Mouse (Mus musculus): ENCODE results near the gene Vangl1.

Vangl1 gene

DNA sequence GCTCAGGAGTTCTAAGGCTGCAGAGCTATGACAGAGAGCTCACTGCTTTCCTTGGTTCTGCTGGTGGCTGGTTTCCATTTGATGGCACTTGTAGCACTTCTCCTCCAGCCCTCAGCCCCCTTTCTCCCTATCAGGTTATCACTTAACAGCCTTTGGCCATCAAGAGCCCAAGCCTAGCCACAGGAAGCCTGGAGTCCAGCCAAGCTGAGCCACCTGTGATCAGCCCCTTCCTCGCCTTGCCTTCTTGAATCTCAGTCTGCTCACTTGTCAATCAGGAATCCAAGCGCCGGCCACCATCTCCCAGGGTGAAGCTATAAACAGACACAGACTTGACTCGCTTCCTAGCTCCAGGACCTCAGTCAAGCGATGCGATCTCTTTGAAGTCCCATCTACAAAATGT lies 6.0 kb downstream of the Vangl1 start:
- no peak for DNase-seq (ENCODE audit: low spot score in 2 of 2)

- DNase-seq (ENCODE audit: low spot score in 2 of 2) = no peak
Measured at GRCm38 (mm10) chr3:102197746-102198145, 6.7 kb downstream of the Vangl1 start.

GRCm38 (mm10) chr3:102197152-102197551 lies 7.3 kb downstream of the Vangl1 start:
- no peak for DNase-seq (ENCODE audit: low spot score in 2 of 2)

- no peak for DNase-seq (ENCODE audit: low spot score in 2 of 2)
Measured at GRCm38 (mm10) chr3:102196166-102196565, 8.3 kb downstream of the Vangl1 start.

DNA sequence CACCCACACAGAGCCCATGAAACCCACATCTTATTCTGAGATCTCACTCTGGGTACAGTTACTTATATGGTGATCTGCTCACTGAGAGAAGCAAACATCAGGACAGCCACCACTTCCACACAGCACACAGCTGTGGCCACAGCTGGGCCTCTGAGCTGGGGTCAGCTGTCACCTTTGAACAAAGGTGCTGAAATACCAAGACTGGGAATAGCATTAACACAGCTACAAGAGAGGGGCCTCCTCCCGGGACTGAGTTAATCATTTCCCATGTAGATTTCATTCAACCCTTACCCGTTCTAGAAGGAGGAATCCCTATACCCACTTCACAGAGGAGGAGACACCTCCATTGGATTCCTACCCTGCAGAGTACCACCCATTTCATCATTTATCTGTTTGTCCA lies 8.7 kb downstream of the Vangl1 start:
- no peak for DNase-seq (ENCODE audit: low spot score in 2 of 2)

- no peak for DNase-seq (ENCODE audit: low spot score in 2 of 2)
Measured at GRCm38 (mm10) chr3:102194291-102195051, 10.0 kb downstream of the Vangl1 start.

DNA sequence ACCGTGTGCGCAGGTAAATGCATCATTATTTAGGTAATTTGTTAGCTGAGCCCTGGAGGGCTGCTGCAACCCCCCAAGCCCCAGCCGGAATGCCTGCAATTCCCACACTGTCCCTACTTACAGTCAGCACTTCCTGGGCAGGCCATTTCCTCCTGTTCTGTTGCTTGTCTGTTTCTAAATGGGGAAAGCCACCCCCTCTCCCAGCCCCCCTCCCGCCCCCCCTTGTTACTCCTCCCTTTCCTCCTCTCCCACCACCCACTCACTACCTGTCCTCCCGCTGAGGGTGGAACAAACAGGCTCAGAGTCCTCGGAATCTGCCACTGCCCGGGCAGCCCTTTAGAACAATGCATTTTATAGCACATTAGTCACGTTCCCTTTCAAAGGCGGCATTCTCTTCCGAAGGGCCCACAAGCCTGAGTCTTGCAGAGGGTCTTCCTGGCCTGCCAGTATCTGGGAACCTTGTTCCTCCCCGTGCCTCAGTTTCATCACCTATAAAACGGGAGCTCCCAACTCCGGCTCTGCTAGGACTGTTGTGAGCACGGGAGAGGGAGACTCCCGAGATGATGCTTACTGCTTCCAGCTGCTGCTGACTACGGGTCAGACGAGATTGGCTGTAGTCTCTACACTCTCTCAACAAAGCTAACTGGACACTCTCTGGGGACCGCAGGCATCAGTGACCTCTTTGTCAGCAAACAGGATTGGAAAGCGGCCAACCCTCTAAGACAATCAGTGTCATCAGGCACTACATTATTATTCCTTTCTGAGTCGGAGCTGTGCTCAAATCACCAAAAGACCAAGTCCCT lies 10.8 kb downstream of the Vangl1 start:
- no peak for DNase-seq (ENCODE audit: low spot score in 2 of 2)

DNA sequence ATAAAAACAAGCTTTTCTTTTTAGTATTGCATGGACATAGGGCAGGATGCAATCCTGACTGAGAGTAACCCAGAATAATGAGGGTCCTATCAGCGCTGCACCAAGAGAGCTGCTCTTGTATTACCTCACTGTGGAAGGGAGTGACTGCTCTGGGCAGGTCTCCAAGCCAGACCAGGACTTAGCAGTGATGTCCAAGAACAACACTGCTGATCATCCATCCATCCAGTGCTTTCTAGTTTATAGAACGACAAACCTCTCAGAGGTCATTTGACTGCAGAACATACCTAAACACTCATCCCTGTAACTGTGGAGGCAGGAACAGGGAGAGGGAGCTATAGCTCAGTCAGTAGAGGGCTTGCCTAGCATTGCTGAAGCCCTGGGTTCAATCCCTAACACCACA lies 11.9 kb downstream of the Vangl1 start:
- DNase-seq (ENCODE audit: low spot score in 2 of 2) = no peak

DNA sequence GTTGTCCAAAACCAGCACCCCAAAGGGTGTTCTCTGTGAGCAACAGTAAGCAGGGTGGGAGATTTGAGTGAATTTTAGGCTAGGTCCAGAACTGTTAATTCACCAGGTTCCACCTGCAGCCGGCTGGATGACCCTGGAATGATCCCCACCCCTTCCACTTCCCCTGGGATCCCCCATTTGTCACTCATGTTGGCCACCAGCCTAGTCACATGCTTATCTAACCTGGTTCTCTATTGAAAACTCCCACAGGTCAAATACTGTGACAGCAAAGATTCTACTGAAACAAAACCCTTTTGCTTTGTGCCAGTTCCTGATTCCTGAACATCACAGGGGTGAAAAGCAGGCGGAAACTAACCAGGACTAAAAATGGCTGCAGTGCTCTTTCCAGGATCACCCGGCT lies 12.9 kb downstream of the Vangl1 start:
- DNase-seq (ENCODE audit: low spot score in 2 of 2) = no peak

GRCm38 (mm10) chr3:102190642-102191041 lies 13.9 kb downstream of the Vangl1 start:
- no peak for DNase-seq (ENCODE audit: low spot score in 2 of 2)

DNA sequence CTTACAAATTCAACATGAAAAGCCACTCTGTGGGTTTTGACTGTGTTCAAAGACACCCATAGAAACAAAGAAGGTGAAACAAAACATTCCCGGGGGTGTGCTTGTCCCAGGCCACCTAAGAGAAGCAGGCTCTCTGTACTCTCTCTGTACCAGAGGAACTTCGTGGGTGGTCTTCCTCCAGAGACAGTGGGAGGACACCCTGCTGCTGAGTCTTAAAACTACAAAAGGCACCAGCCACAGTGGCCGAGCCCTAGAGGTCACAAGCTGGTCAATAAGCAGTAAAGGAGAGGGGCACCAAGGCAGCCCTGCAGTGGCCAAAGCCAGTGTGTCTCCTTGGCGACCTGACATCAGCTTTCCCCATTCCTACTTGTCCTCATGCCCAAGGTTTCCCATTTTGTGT lies 14.5 kb downstream of the Vangl1 start:
- DNase-seq (ENCODE audit: low spot score in 2 of 2) = no peak

DNA sequence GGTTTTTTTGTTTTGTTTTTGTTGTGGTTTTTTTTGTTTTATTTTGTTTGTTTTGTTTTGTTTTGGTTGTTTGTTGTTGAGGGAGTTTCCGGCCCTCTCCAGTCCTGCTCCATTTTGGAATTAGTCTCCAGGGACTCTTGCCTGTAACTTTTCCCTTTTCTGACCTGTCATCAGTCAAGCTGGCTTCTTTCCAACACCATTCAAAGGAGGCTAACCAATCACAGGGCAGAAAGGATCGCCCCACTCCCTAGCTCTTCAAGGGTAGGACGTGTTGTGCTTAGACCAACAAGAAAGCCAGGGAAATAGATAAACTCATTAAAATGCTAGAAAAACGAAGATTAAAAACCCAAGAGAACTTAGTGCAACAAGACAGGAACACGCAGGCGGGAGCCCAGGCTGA lies 15.5 kb downstream of the Vangl1 start:
- DNase-seq (ENCODE audit: low spot score in 2 of 2) = no peak

DNA sequence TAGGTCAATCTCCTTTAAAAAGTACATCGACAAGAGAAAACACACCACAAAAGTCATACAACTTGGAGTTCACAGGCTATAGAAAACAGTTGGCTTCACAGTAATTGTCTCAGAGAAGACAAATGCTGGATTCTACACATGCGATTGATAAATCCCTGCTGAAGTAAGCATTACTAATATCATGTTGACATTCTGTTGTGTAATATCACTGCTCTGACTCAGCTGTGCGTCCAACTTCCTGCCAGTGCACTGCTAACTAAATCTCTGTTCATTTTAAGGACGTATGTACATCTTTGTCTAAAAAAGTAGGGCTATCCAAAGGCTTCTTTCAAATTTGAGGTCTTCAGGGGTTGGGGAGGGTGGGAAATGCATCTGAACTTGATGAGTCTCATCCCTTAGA lies 17.1 kb downstream of the Vangl1 start:
- DNase-seq (ENCODE audit: low spot score in 2 of 2) = no peak

DNA sequence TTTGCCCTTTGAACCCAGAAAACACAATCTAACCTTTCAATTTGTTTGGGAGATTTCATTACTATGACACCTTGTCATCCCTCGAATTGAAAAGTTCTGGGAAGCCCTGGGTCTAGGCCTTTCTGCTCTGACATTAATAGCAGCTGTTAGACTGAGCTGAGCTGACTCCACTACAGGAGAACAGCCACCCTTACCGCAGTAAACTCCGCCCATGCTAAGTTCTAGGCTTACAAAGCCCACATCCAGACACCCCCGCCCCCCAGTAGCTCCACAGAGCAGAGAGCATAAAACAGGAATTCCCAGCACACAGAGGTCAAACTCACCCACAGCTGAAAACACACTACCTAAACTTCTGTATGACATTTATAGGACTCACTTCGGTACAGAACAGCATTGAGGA lies 19.8 kb downstream of the Vangl1 start:
- DNase-seq (ENCODE audit: low spot score in 2 of 2) = no peak

DNA sequence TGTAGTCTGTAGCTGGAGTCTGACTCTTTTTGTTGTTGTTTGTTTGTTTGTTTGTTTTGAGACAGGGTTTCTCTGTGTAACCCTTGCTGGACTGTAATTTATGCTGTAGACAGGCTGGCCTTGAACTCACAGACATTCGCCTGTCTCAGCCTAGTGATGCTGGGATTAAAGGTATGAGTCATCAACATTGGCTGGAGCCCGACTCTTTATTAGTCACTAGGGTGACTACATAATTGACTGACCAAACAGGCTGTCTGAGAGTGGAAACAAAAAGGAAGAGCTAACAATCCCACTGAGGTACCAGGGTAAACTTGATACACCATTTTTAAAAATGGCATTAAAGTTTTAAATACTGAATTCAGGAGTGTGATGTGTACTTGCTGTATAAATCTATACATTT lies 21.9 kb downstream of the Vangl1 start:
- DNase-seq (ENCODE audit: low spot score in 2 of 2) = no peak

- no peak for DNase-seq (ENCODE audit: low spot score in 2 of 2)
Measured at GRCm38 (mm10) chr3:102181191-102181590, 23.3 kb downstream of the Vangl1 start.

- DNase-seq (ENCODE audit: low spot score in 2 of 2) = no peak
Measured at GRCm38 (mm10) chr3:102180746-102181145, 23.7 kb downstream of the Vangl1 start.

GRCm38 (mm10) chr3:102179869-102180268 lies 24.6 kb downstream of the Vangl1 start:
- DNase-seq (ENCODE audit: low spot score in 2 of 2) = no peak

- DNase-seq (ENCODE audit: low spot score in 2 of 2) = no peak
Measured at GRCm38 (mm10) chr3:102177837-102178615, 26.5 kb downstream of the Vangl1 start.

DNA sequence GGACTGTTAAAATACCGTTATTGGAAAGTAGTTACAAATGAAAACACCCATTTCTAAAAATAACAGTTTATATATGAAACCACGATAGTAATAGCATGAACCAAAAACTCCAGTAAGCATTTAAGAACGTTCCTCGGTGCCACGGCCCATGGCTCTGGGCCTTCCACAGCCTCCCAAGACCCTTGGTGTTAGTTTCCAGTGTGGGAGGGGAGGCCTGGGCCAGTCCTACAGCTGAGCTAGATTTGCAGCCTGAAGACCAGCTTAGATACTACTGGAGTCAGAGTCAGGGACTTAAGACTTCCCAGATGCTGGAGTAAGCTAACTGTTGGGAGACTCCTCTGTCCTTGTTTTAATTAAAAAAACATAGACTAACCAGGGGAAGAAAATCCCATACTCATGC lies 28.4 kb downstream of the Vangl1 start:
- no peak for DNase-seq (ENCODE audit: low spot score in 2 of 2)

DNA sequence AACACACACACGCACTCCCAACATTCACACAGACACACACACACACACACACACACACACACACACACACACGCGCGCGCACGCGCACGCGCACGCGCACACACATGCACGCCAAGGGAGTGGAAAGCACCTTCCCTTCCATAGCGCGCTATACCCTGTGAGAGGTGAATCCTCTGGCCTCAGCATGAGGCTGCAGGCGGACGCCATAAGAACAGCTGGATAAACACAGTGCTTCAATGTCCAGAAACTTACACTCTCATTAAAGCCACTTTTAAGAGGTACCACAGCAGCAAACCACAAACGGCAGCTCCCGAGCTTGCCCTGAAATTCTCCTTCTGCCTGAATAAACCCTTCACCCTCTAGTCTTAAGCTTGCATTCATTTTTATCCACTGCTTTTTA lies 28.8 kb downstream of the Vangl1 start:
- no peak for DNase-seq (ENCODE audit: low spot score in 2 of 2)

DNA sequence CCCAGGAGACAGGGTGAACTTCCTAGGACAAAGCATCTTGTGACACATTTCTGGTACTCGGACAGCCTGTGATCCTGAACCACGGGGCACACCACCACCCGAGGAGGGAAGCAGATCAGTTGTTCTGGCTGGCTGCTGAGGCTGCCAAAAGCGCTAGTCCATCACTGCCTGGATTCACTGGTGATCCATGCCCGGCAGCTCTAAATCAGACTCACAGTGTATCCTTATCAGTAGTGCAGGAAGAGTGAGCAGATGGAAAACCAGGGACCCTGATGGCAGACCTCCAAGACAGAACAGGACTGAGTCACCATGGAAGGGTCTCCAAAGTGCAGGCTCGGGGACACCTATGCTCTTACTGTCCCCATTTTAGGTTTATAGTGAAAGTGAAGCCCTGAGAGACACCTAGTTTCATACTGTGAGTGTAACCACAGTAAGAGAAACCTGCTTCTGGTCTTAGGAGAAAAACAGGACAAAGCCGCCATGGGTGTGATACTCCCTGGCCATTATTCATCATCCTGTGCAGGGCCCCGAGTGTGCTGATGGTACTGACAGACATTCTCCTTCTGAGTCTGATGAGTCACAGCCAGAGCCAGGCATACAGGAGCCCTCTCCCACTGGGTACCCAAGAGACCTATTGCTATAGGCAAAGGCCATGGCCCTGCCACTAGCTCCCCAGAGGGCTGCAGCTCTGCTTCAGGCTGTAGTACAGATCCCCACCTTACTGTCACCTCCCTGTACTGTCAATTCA lies 30.2 kb downstream of the Vangl1 start:
- no peak for DNase-seq (ENCODE audit: low spot score in 2 of 2)
